ENCODE assay signal across 27 mouse cellular contexts in genomic region chr5:116495466-116495865, GRCm38 (mm10).
"Had no signal": no experiment of that assay in that cellular context is flagged by ENCODE, and none has a peak within 500 bp of the region (broad histone marks: within the 10 kb centered on the region; RNA-seq: fewer than 3 reads in every experiment).

No protein-coding gene starts in this region.

- H3K9me3 ChIP-seq: heart, embryonic 10.5 days; heart, embryonic 12.5 days; hindbrain, embryonic 12.5 days; hindbrain, embryonic 15.5 days; intestine, embryonic 15.5 days; limb, embryonic 10.5 days; limb, embryonic 12.5 days; liver, embryonic 13.5 days; liver, embryonic 15.5 days had no signal

- DNase-seq: gastrocnemius, adult 2 months; gastrocnemius, postnatal 10 days; gastrocnemius, postnatal 25 days; heart, adult 18-20 months; heart, postnatal 10 days; heart, postnatal 4 days; kidney, adult 18-20 months; kidney, adult 8-10 months; kidney, postnatal 10 days; kidney, postnatal 25 days; kidney, postnatal 4 days; liver; liver, embryonic 13.5 days; liver, postnatal 0 days had no signal

- H3K27me3 ChIP-seq: hindbrain, embryonic 12.5 days; hindbrain, embryonic 15.5 days; intestine, embryonic 15.5 days; limb, embryonic 12.5 days; liver, embryonic 13.5 days; liver, embryonic 15.5 days had no signal

- H3K36me3 ChIP-seq: heart, embryonic 10.5 days; heart, embryonic 12.5 days; hindbrain, embryonic 12.5 days; hindbrain, embryonic 15.5 days; intestine, embryonic 15.5 days; limb, embryonic 10.5 days; limb, embryonic 12.5 days; liver, embryonic 13.5 days; liver, embryonic 15.5 days had no signal

- H3K4me1 ChIP-seq: intestine, embryonic 15.5 days; liver, embryonic 13.5 days; liver, embryonic 15.5 days had no signal

- H3K27ac ChIP-seq: gastrocnemius, adult 2 months; heart, embryonic 10.5 days; hindbrain, embryonic 12.5 days; hindbrain, embryonic 15.5 days; intestine, embryonic 15.5 days; layer of hippocampus, adult 2 months; left cerebral cortex, adult 2 months; limb, embryonic 10.5 days; limb, embryonic 12.5 days; liver, embryonic 13.5 days; liver, embryonic 15.5 days had no signal

- H3K4me2 ChIP-seq: heart, embryonic 12.5 days; hindbrain, embryonic 12.5 days; hindbrain, embryonic 15.5 days; intestine, embryonic 15.5 days; limb, embryonic 12.5 days; liver, embryonic 11.5 days; liver, embryonic 13.5 days; liver, embryonic 15.5 days had no signal

- H3K9ac ChIP-seq: heart, embryonic 12.5 days; hindbrain, embryonic 12.5 days; hindbrain, embryonic 15.5 days; intestine, embryonic 15.5 days; limb, embryonic 12.5 days; liver, embryonic 13.5 days; liver, embryonic 15.5 days; liver, postnatal 0 days had no signal

- H3K4me3 ChIP-seq: gastrocnemius, adult 2 months; heart, embryonic 10.5 days; heart, embryonic 12.5 days; hindbrain, embryonic 12.5 days; hindbrain, embryonic 15.5 days; intestine, embryonic 15.5 days; layer of hippocampus, adult 2 months; left cerebral cortex, adult 2 months; limb, embryonic 10.5 days; limb, embryonic 12.5 days; liver, embryonic 13.5 days; liver, embryonic 15.5 days had no signal

- ATAC-seq: inflammation-experienced regulatory T-cells, adult 6 months; intestine, embryonic 15.5 days; intestine, postnatal 0 days; liver, postnatal 0 days had no signal
